Mouse (Mus musculus) intestine, postnatal 0 days (tissue): Measurements from ENCODE around the gene ccdc198. TPM values are rescaled to one million over a fixed set of nuclear protein-coding genes. Genes with fewer than 3 reads are reported as not detected.

Experiments
- ATAC-seq: fragments of 200-750 bp; cut with Nextera tagmentation; 2 replicates; pipeline ENCODE4 v1.8.0; 2017; ENCODE audit warnings: mild to moderate bottlenecking, moderate TSS enrichment, moderate library complexity
- H3K27ac ChIP-seq: fragments of 300-500 bp; sonication (generic); 2 replicates; pipeline ENCODE4 v1.5.1; 2014; ENCODE audit warnings: mild to moderate bottlenecking, low read depth, low read length, moderate library complexity
- H3K27me3 ChIP-seq: fragments of 300-500 bp; sonication (generic); replicated peaks from 2 replicates; pipeline ENCODE4 v1.6.1; 2014; ENCODE audit warnings: low read length, mixed read lengths; ENCODE audit not compliant: control insufficient read depth, insufficient read depth
- H3K36me3 ChIP-seq: fragments of 300-500 bp; sonication (generic); 2 replicates; pipeline ENCODE4 v1.6.1; 2014; ENCODE audit warnings: mild to moderate bottlenecking, moderate library complexity; ENCODE audit not compliant: control insufficient read depth, insufficient read depth
- H3K4me1 ChIP-seq: fragments of 300-500 bp; sonication (generic); replicated peaks from 2 replicates; pipeline ENCODE4 v1.6.1; 2014; ENCODE audit warnings: antibody characterized with exemption, low read length, mixed read lengths; ENCODE audit not compliant: control insufficient read depth, insufficient read depth
- H3K4me2 ChIP-seq: fragments of 300-500 bp; sonication (generic); replicated peaks from 2 replicates; pipeline ENCODE4 v1.6.1; 2014; ENCODE audit warnings: low read depth, mild to moderate bottlenecking, moderate library complexity
- H3K4me3 ChIP-seq: fragments of 300-500 bp; sonication (generic); 2 replicates; pipeline ENCODE4 v1.5.1; 2014; ENCODE audit warnings: low read depth, low read length
- H3K9ac ChIP-seq: fragments of 300-500 bp; sonication (generic); 2 replicates; pipeline ENCODE4 v1.6.1; 2014; ENCODE audit warnings: mild to moderate bottlenecking, low read depth, low read length
- H3K9me3 ChIP-seq: fragments of 300-500 bp; sonication (generic); 2 replicates; pipeline ENCODE4 v1.6.1; 2016; ENCODE audit warnings: mixed run types; ENCODE audit not compliant: control insufficient read depth
- CTCF ChIP-seq: sonication (generic); IDR thresholded peaks from 2 replicates; pipeline ENCODE4 v1.5.1; 2016; ENCODE audit warnings: low read depth, mild to moderate bottlenecking, control low read depth, antibody characterized with exemption, moderate library complexity
- WGBS: fragments of 180-500 bp; shearing (Covaris S2); extraction: QIAGEN DNeasy Blood & Tissue Kit; methylation state at CpG from one replicate; pipeline ENCODE4 v1.1.7; 2014; 5-methylcytosine and 5-hydroxymethylcytosine counted together
- polyA plus RNA-seq: library from polyadenylated mRNA; unstranded; fragments of >200 nt; fragmentation: Nextera tagmentation; extraction: Ambion mirVana; gene quantifications from 2 replicates; pipeline ENCODE4 v1.2.1, GENCODE M21; 2015

Gene ccdc198
- polyA plus RNA-seq, 1 experiment from 2014 or later: 135 TPM

GRCm38 (mm10) chr14:49201073-49201778 lies 44.0 kb downstream of the ccdc198 start:
- no peaks in the 10 kb centered on the region for H3K4me1 ChIP-seq
- H3K27ac ChIP-seq: no peak overlapping the region
- TF ChIP-seq CTCF: no peak
- no peaks in the 10 kb centered on the region for H3K27me3 ChIP-seq
- 73% methylated on average over 9 of the region's 9 CpGs for WGBS
- no peaks in the 10 kb centered on the region for H3K9me3 ChIP-seq
- no peak overlapping the region for H3K9ac ChIP-seq
- H3K4me2 ChIP-seq: no peak overlapping the region
- no peak overlapping the region for H3K4me3 ChIP-seq
- H3K36me3 ChIP-seq: no peaks in the 10 kb centered on the region
- ATAC-seq: no peak

- H3K4me3 ChIP-seq: no peak overlapping the region
- H3K9me3 ChIP-seq: no peaks in the 10 kb centered on the region
- no peak for TF ChIP-seq CTCF
- WGBS: 90% methylated on average over 2 of the region's 2 CpGs
- H3K27ac ChIP-seq: no peak overlapping the region
- H3K9ac ChIP-seq: no peak overlapping the region
- no peaks in the 10 kb centered on the region for H3K27me3 ChIP-seq
- no peak for ATAC-seq
- no peaks in the 10 kb centered on the region for H3K4me1 ChIP-seq
- H3K36me3 ChIP-seq: no peaks in the 10 kb centered on the region
- H3K4me2 ChIP-seq: no peak overlapping the region
Observed at GRCm38 (mm10) chr14:49197031-49197527, 48.2 kb downstream of the ccdc198 start.

- Histone ChIP-seq H3K9ac (no peak overlapping the region), H3K4me2 (no peak overlapping the region), H3K36me3 (peaks cover 19% of the 10 kb centered on the region), H3K4me1 (no peaks in the 10 kb centered on the region), H3K27me3 (no peaks in the 10 kb centered on the region), H3K4me3 (no peak overlapping the region), H3K9me3 (no peaks in the 10 kb centered on the region), H3K27ac (no peak overlapping the region)
- no peak for ATAC-seq
- no peak for TF ChIP-seq CTCF
- WGBS: 86% methylated on average over 2 of the region's 2 CpGs
Observed at GRCm38 (mm10) chr14:49186270-49186669, 59.0 kb downstream of the ccdc198 start.

GRCm38 (mm10) chr14:49179736-49180135 lies 65.5 kb downstream of the ccdc198 start:
- H3K4me3 ChIP-seq: no peak overlapping the region
- H3K4me2 ChIP-seq: no peak overlapping the region
- WGBS: 73% methylated on average over 3 of the region's 3 CpGs
- no peak for ATAC-seq
- no peaks in the 10 kb centered on the region for H3K9me3 ChIP-seq
- H3K27ac ChIP-seq: no peak overlapping the region
- peaks cover 13% of the 10 kb centered on the region; the same call in 1 of the 2 replicates for H3K36me3 ChIP-seq
- TF ChIP-seq CTCF: no peak
- H3K27me3 ChIP-seq: no peaks in the 10 kb centered on the region
- H3K9ac ChIP-seq: no peak overlapping the region
- H3K4me1 ChIP-seq: no peaks in the 10 kb centered on the region

GRCm38 (mm10) chr14:49173290-49174135 lies 71.8 kb downstream of the ccdc198 start:
- Histone ChIP-seq H3K27me3 (no peaks in the 10 kb centered on the region), H3K27ac (peak overlapping the region; percentile 91), H3K9ac (peak overlapping the region; percentile 95), H3K4me2 (peak overlapping the region; percentile 87), H3K4me3 (peak overlapping the region; percentile 97), H3K4me1 (no peaks in the 10 kb centered on the region), H3K36me3 (peaks cover 3% of the 10 kb centered on the region; the same call in 1 of the 2 replicates), H3K9me3 (no peaks in the 10 kb centered on the region)
- WGBS: 14% methylated on average over 16 of the region's 16 CpGs
- no peak for ATAC-seq
- TF ChIP-seq CTCF: no peak

GRCm38 (mm10) chr14:49172582-49172988 lies 72.7 kb downstream of the ccdc198 start:
- peak overlapping the region; percentile 95 for H3K9ac ChIP-seq

More at GRCm38 (mm10) chr14:49172582-49172988, 72.7 kb downstream of the ccdc198 start:
- WGBS: under 1% methylated on average over 38 of the region's 46 CpGs
- Histone ChIP-seq H3K27ac (peak overlapping the region; percentile 91), H3K27me3 (no peaks in the 10 kb centered on the region), H3K4me1 (no peaks in the 10 kb centered on the region), H3K4me3 (peak overlapping the region; percentile 97), H3K9me3 (no peaks in the 10 kb centered on the region), H3K36me3 (no peaks in the 10 kb centered on the region), H3K4me2 (peak overlapping the region; percentile 87)
- no peak for TF ChIP-seq CTCF
- peak; percentile 58 for ATAC-seq
